Mouse (Mus musculus): ENCODE measurements around the gene Lsm14b.

Gene Lsm14b

DNA sequence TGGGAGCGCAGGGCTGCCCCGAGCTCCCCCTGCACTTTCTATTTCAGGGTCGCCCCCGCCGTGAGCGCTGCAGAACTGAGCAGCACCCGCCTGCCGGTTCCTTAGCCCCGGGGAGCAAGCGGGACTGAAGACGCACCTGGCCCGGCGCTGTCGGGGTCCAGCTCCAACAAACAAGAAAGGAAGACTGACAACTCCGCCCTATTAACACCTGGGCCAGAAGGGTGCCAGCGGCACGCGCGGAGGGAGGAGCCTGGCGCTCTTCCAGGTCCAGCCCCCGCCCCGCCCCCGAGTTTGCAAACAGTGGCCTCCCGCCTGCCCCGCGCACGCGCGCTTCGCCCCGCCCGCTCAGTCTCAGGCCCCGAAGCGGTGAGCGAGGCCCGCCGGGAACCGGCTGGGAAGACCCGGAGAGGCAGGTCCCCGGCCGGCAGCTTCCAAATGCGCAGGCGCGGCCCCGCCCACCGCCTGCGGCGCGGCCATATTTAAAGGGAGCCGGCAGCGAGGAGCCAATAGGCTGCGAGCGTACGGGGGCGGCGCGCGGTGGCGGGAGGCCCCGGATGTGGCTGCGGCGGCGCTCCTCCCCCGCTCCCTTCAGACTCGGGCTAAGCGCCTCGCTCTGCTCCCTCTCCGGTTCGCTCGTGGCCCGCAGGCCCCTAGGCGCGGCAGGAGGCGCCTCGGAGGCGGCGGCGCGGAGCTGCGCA, at the start of gene Lsm14b:
Lsm14b (plus strand) TSS at position 587 of the 698 bp plus-strand sequence.
- DNase-seq (ENCODE audit: low read depth, low spot score): peak; percentile 97

GRCm38 (mm10) chr2:179975851-179976250, 48.9 kb upstream of the Lsm14b start:
- DNase-seq (ENCODE audit: low read depth, low spot score): no peak

GRCm38 (mm10) chr2:179976295-179976627, 48.5 kb upstream of the Lsm14b start:
- no peak for DNase-seq (ENCODE audit: low read depth, low spot score)

DNA sequence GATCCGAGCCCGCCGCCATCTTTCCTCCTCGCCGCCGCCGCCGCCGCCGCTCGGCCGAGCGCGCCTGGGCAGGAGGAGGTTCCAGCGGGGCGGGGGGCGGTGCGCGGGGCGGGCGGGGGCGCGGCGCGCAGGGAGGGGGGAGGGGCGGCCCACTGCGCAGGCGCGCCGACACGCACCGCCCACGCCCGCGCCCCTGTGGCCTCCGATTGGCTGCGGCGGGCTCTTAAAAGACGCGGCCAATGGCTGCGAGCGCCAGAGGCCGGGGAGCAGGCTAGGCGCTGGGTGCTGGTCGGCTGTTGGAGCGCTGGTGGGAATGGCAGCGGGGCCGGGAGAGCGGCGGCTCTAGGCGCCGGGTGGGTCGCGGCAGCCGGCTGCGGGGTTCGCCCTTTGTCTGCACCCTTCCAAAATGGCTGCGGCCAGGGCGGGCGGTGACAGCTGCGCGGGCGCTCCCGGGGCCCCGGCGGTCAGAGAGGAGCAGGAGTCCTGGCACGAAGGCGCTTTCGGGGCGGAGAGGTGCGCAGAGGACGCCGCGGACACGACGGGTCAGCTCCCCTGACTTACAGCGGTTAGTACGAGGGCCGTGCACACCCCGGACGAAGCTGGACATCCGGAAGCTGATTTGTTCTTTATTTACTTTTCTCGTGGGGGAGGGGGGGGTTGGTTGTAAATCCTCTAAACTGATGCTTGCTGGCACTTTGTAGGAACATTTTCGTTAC, 48.0 kb upstream of the Lsm14b start, which contains the start of gene Taf4:
Taf4 (minus strand) TSS at position 19 of the 716 bp plus-strand sequence.
- peak; percentile 76 for DNase-seq (ENCODE audit: low read depth, low spot score)

DNA sequence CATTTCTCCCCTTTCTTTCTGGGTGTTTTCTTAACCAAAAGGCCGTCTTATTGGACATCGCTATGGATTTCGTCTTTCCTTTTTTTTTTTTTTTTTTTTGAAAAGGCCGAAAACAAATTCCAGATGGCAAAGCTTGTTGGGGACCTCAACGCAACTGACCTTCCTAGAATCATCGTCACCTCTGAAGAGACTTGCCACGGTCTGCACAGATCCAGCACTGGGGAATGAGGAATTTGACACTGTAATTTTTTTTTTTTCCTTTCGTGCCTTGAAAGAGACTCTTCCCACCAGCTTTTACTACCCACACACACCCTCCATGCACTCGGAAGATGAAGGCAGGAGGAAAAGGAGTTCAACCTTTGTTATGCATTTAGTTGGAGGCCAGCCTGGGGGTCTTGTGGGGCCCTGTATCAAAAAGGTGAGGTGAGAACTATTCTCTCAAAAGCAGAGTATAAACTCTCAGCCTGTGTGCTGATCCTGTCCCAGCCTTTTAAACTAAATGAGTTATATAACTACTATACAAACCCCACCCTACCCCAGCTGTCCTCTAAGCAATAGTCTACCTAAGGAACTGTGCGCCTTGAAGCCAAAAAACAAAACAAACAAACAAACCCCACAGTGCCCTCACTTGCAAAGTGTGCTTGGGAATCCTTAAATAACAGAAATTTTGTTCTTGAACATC, 47.3 kb upstream of the Lsm14b start:
- no peak for DNase-seq (ENCODE audit: low read depth, low spot score)

- DNase-seq (ENCODE audit: low read depth, low spot score): no peak
These were observed 46.5 kb upstream of the Lsm14b start for GRCm38 (mm10) chr2:179978250-179978649.

DNA sequence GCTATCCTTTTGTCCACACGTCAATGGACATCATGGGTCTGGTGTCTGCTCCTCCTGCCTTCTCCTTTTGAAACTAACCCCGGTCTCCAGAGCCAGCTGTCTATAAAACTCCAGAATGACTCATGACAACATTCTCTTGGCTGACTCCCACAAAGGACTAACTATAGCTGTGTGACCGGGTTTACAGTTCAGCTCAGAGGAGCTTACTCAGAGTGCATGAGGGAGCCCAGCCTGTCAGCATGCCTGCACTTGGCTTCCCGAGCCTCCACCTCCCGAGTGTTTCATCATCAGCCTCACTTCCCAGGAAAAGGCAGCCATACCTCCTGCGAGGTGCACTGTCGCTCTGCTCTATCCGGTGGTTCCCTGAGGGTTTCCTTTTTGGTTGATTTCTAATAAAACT, 45.0 kb upstream of the Lsm14b start:
- DNase-seq (ENCODE audit: low read depth, low spot score): no peak

GRCm38 (mm10) chr2:179980616-179981015, 44.2 kb upstream of the Lsm14b start:
- DNase-seq (ENCODE audit: low read depth, low spot score): no peak

DNA sequence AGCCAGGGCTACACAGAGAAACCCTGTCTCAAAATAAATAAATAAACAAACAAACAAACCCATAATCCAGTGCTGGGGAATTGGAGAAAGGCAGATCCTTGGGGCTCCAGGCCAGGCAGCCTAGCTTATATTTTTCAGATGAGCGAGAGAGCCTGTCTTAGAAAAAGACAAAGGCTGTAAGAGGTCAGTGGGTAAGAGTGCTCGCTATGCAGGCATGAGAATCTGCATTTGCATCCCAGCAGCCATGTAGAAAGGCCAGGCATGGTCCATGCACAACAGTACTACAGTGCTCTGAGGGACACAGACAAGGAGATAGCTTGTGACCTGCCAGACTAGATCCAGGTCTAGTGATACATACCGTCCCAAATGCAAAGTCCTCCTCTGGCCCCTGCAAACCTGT, 42.1 kb upstream of the Lsm14b start:
- DNase-seq (ENCODE audit: low read depth, low spot score): no peak

- DNase-seq (ENCODE audit: low read depth, low spot score): no peak
These were observed 40.0 kb upstream of the Lsm14b start for GRCm38 (mm10) chr2:179984830-179985229.

GRCm38 (mm10) chr2:179985695-179986094, 39.1 kb upstream of the Lsm14b start:
- DNase-seq (ENCODE audit: low read depth, low spot score): no peak

DNA sequence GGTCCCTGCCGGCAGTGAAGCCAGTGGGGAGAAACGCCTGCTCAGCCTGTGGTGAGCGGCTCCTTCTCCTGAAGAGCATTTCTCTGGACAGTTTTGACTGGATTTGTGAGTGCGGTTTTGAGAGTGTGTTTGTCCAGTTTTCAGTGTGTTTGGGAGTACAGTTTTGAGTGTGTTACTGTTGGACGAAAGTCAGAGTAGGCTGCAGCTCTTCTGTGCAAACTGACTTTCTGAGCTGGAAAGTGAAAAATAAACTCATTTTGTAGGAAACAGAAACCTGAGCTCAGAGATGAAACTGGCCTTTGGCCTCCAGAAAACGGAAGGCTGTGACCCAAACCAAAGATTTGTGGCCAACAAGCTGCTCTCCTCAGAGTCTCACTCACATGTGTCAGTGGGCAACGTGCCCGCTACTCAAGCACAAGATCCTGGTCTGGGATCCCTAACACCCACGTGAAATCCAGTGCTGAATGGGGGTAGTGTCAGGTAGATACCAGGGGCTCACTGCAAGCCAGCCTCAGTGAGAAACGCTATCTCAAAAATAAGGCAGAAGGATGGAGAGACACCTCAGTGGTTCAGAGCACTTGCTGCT, 38.3 kb upstream of the Lsm14b start:
- no peak for DNase-seq (ENCODE audit: low read depth, low spot score)

DNA sequence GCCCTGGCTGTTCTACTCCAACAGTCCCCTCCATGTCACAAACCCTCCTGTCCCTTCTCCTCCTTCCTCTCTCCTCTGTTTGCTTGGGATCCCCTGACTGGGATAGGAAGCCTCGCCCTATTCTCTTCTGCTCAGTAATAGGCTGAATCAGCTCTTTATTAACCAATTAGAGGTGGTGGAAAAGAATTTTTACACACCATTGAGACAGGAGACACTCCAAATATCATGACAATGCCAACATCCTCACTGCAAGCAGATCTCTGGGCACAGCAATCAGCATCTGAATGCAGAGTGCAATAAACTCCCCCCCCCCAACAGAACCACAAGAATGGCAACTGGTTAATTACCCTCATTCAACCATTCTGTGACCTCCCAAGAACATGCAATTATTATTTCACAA, 35.7 kb upstream of the Lsm14b start:
- no peak for DNase-seq (ENCODE audit: low read depth, low spot score)

GRCm38 (mm10) chr2:179993071-179993470, 31.7 kb upstream of the Lsm14b start:
- no peak for DNase-seq (ENCODE audit: low read depth, low spot score)

- no peak for DNase-seq (ENCODE audit: low read depth, low spot score)
These were observed 26.4 kb upstream of the Lsm14b start for GRCm38 (mm10) chr2:179998431-179998830.

- DNase-seq (ENCODE audit: low read depth, low spot score): no peak
These were observed 23.2 kb upstream of the Lsm14b start for GRCm38 (mm10) chr2:180001635-180002034.

DNA sequence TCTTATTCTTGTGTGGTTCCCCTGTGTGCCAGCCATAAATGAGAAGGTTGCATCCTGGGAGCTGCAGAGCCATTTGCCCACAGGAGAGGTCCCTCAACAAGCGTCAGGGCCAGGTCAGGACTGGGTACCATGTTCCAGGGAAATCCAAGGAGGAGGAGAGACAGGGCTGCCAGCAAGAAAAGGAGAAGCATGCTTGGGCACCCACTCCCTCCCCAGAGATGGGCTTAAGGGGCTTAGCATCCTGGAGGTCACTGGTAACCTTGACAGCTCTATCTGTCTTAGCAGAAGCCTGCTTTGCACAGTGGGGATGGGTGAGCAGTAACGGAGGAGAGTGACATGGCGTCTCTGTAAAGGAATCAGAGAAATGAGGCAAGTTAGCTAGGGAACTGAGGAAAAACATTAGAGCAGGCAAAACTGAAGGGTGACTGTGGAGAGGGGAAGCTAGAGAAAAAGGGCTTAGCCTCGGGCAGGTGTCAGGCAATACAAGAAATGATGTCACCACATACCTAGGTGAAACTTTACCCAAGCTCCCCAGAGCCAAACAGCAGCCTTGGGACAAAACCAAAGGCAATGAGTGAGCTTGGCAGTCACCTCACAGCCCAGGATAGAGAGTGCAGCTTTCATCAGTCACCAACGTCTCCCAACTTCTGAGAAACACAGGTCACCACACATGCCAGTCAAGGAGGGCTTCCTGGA, 19.0 kb upstream of the Lsm14b start:
- DNase-seq (ENCODE audit: low read depth, low spot score): no peak

- DNase-seq (ENCODE audit: low read depth, low spot score): no peak
These were observed 18.3 kb upstream of the Lsm14b start for GRCm38 (mm10) chr2:180006352-180007017.

DNA sequence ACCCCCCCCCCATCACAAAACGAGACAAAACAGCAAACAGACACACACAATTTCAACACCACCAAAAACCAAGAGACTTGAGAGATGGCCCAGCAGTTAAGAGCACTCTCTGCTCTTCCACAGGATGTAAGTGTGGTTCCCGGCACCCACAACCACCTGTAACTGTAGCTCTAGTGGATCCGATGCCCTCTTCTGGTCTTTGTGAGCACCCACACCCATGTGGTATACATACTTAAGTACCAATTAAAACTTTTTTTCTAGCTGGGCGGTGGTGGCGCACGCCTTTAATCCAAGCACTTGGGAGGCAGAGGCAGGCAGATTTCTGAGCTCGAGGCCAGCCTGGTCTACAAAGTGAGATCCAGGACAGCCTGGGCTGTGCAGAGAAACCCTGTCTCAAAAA, 14.1 kb upstream of the Lsm14b start:
- DNase-seq (ENCODE audit: low read depth, low spot score): no peak

GRCm38 (mm10) chr2:180011370-180011769, 13.4 kb upstream of the Lsm14b start:
- no peak for DNase-seq (ENCODE audit: low read depth, low spot score)

- no peak for DNase-seq (ENCODE audit: low read depth, low spot score)
These were observed 11.1 kb upstream of the Lsm14b start for GRCm38 (mm10) chr2:180013686-180014085.
